Mouse (Mus musculus) embryonic facial prominence, embryonic 10.5 days (tissue): ENCODE measurements around the gene Sult6b2. TPM values are rescaled to one million over a fixed set of nuclear protein-coding genes. Genes with fewer than 3 reads are reported as not detected.

ENCODE experiments used
- DNase-seq: peaks from one replicate; pipeline ENCODE4 v3.0.0-alpha.2; 2017; ENCODE audit warnings: low spot score
- H3K27ac ChIP-seq: fragments of 300-500 bp; sonication (generic); replicated peaks from 2 replicates; pipeline ENCODE4 v1.5.1; 2016; ENCODE audit warnings: mild to moderate bottlenecking
- H3K27me3 ChIP-seq: fragments of 300-500 bp; sonication (generic); replicated peaks from 2 replicates; pipeline ENCODE4 v1.6.1; 2016; ENCODE audit warnings: low read depth, mild to moderate bottlenecking; ENCODE audit not compliant: poor library complexity, severe bottlenecking
- H3K36me3 ChIP-seq: fragments of 300-500 bp; sonication (generic); replicated peaks from 2 replicates; pipeline ENCODE4 v1.6.1; 2016; ENCODE audit warnings: mild to moderate bottlenecking, moderate library complexity
- H3K4me1 ChIP-seq: fragments of 300-500 bp; sonication (generic); 2 replicates; pipeline ENCODE4 v1.6.1; 2016
- H3K4me3 ChIP-seq: fragments of 300-500 bp; sonication (generic); 2 replicates; pipeline ENCODE4 v1.5.1; 2016; ENCODE audit warnings: mild to moderate bottlenecking, moderate library complexity
- H3K9me3 ChIP-seq: fragments of 300-500 bp; sonication (generic); 2 replicates; pipeline ENCODE4 v1.6.1; 2016; ENCODE audit warnings: mild to moderate bottlenecking
- WGBS: fragments of 180-500 bp; shearing (Covaris S2); methylation state at CpG from one replicate; pipeline ENCODE4 v1.1.7; 2016; 5-methylcytosine and 5-hydroxymethylcytosine counted together
- polyA plus RNA-seq: library from polyadenylated mRNA; unstranded; fragments of >200 nt; fragmentation: Nextera tagmentation; extraction: Ambion mirVana; gene quantifications from 2 replicates; pipeline ENCODE4 v1.2.1, GENCODE M21; 2016

Gene Sult6b2
- polyA plus RNA-seq, 1 experiment from 2014 or later = not detected

DNA sequence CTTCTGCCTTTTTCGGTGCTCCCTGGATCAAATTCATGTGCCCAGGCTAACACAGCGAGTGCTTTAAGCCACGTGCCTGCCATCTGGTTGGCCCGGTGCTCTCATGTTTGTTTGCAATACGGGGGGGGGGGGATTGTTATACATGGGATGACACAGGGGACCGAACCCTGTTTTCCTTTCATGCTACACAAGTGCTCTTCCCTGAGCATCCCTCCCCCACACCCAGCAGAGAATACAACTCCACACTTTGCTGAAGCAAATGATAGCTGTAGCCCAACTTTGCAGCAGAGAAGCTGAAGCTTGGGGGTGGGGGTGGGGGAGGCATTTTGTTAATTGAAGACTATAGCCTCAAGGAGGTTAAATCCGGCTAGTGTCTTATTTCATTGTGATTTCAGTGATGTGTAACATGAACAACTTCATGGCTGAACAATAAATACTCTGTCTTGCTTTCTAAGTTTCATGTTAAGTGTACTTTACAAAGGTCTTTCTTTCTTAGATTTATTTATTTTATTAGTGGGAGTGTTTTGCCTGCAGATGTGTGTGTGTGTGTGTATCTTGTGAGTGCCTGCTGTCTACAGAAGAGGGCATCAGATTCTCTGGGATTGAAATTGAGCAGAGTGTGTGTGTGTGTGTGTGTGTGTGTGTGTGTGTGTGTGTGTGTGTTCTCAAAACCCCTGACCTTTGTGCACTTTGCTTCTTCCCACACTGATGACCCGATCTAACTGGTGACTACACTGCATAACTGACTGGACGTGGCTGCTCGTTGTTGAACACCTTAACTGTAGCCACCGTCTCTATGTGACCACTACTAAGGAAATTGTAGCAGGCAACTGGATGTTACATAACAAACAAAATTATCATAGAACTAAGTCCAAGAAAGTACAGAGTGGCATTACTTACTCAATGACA, 1.4 kb downstream of the Sult6b2 start:
- 39% methylated on average over 11 of the region's 11 CpGs for WGBS
- DNase-seq = peak; percentile 50
- H3K27me3 ChIP-seq = peaks cover 8% of the 10 kb centered on the region; the same call in 1 of the 2 replicates

DNA sequence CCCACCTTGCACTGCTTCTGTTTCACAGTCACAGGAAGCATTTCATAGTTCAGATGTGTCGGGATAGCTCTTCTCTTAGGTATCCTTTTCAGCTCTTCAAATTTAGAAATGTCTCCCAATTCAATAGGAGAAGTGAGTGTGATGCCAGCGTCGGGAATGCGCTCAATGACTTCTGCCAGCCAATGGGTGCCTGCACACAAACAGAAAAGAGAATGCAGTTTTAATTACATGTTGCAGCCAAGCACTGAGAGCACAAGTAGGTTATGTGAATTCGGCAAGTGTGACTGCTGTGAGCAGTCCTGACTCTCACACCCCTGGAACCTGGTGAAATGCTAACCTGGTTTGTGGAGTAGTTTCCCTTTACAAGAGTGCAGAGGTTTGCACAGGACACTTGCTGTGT, 2.6 kb downstream of the Sult6b2 start:
- H3K4me3 ChIP-seq = no peak overlapping the region
- 79% methylated on average over 5 of the region's 5 CpGs for WGBS
- H3K27me3 ChIP-seq = peaks cover 8% of the 10 kb centered on the region; the same call in 1 of the 2 replicates
- no peak for DNase-seq
- H3K27ac ChIP-seq = no peak overlapping the region; the same call in 1 of the 2 replicates
- H3K4me1 ChIP-seq = peaks cover 20% of the 10 kb centered on the region
- H3K9me3 ChIP-seq = no peaks in the 10 kb centered on the region
- no peaks in the 10 kb centered on the region for H3K36me3 ChIP-seq

More for the DNA sequence above, 1.4 kb downstream of the Sult6b2 start:
- H3K36me3 ChIP-seq = no peaks in the 10 kb centered on the region
- H3K4me3 ChIP-seq = no peak overlapping the region
- H3K9me3 ChIP-seq = no peaks in the 10 kb centered on the region
- peak overlapping the region; percentile 51 for H3K27ac ChIP-seq
- peaks cover 20% of the 10 kb centered on the region for H3K4me1 ChIP-seq

DNA sequence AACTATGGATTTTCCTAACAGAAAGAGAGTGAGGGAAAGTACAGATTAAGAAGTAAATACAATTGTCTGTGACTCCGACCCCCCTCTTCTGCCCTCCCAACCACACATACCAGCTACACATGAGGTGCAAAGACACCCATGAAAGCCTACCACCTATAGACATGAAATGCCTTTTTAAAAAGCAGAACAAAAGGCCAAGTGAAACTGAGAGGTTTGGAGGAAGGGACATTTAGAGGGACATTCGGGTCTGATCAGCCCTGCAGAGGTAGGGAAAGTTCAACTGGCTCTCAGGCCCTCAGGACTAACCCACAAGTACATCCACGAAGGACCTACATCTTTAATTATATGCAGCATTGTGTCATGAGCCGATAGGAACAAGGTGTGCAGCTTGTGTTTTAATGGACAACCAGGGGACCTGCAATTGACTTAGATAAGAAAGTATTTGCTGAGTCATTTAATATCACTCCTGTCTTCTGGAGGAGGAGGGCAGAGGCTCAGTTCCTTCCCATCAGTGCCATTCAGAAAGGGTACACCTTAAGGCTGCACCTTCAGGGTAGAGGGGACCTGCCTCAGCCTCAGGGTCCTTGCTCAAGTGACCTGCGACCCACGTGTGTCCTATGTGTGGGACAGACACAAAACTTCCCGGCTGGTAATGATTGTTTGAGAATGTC, 4.5 kb downstream of the Sult6b2 start:
- H3K4me1 ChIP-seq = peaks cover 20% of the 10 kb centered on the region
- peaks cover 8% of the 10 kb centered on the region; the same call in 1 of the 2 replicates for H3K27me3 ChIP-seq
- no peaks in the 10 kb centered on the region for H3K36me3 ChIP-seq
- H3K27ac ChIP-seq = no peak overlapping the region
- H3K4me3 ChIP-seq = no peak overlapping the region
- no peaks in the 10 kb centered on the region for H3K9me3 ChIP-seq
- no peak for DNase-seq
- WGBS = 73% methylated on average over 7 of the region's 7 CpGs

DNA sequence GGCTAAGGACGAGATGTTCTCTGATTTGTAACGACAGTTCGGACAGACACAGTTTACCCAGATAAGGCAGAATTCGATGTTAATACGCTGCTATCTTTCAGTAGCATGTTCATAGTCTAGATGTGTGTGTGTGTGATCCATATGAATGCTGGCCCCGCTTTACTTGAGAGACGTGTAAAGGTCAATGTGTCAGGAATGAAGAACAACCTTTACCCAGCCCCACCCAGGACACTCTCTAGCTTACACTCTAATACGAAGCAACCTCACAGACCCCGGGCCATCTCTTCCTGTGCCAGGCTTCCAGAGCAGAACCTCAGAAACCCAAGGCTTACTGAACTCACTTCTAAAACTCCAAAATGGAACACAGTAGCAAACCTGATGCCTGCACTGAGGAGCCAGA, 5.5 kb downstream of the Sult6b2 start:
- Histone ChIP-seq H3K36me3 (no peaks in the 10 kb centered on the region), H3K4me1 (peaks cover 20% of the 10 kb centered on the region), H3K27me3 (peaks cover 8% of the 10 kb centered on the region; the same call in 1 of the 2 replicates), H3K27ac (no peak overlapping the region), H3K4me3 (no peak overlapping the region), H3K9me3 (no peaks in the 10 kb centered on the region)
- WGBS = 86% methylated on average over 9 of the region's 9 CpGs
- no peak for DNase-seq

DNA sequence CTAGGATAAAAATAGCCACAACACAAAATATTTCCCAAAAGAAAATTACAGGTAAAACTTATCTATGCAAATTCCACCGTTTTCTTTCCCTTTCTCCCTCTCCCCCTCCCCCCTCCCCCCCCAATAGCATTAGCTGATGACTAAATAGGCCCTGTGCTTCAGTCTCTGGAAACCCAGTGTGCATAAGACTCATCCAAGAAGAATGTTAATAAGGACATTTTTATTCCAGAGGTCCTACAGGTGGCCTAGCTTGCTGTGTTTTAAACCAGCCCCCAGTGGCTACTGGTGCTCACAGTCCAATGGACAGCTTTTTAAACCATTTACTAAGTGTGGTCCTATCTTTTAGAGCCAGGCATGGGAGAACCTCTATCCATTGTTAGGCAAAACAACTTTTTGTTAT, 6.3 kb downstream of the Sult6b2 start:
- H3K4me1 ChIP-seq = peaks cover 25% of the 10 kb centered on the region
- no peaks in the 10 kb centered on the region for H3K36me3 ChIP-seq
- WGBS = 75% methylated on average over 1 of the region's 1 CpGs
- H3K27ac ChIP-seq = no peak overlapping the region
- H3K9me3 ChIP-seq = no peaks in the 10 kb centered on the region
- no peak for DNase-seq
- H3K27me3 ChIP-seq = peaks cover 12% of the 10 kb centered on the region; the same call in 1 of the 2 replicates
- H3K4me3 ChIP-seq = no peak overlapping the region

DNA sequence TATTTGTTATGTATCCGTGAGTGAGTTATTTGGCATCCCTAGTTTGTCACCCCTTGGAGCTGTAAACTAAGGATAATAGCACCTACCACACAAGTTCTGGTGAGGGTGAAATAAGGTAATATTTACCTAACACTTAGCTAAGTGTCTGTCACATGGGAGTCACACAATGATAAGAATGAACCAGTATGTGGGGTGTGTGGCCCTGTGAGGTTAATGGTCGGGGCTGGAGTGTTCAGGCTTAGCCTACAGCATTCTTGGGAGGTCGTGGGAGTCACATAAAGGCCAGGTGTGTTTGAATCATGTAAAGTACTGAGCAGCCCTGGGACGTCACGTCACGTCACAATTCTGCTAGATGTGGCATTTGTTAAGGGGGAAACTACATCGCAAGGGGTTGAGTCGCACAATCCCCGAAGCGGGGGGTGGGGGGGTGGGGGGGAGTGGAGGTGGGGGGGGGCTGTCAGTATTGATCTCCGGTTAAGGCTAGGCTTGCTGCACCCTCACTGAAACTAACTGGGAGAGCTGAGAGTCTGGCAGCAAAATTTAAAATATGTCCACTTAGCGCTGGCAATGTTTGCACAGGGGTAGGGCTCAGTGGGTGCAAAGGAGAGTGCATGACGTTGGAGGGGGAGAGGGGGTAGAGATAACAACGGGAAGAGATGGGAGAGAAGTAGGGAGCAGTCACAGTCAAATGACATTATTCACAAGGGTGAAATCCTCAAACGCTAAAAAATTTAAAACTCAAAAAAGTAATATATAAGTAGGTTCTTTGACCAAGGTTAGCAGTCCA, 8.5 kb downstream of the Sult6b2 start:
- H3K27me3 ChIP-seq = 0 out of 2 replicates have a peak, but pooled peaks cover 5% of the 10 kb centered on the region
- DNase-seq = no peak
- 81% methylated on average over 15 of the region's 15 CpGs for WGBS
- no peak overlapping the region for H3K27ac ChIP-seq
- H3K9me3 ChIP-seq = no peaks in the 10 kb centered on the region
- peaks cover 16% of the 10 kb centered on the region for H3K4me1 ChIP-seq
- H3K4me3 ChIP-seq = no peak overlapping the region
- H3K36me3 ChIP-seq = no peaks in the 10 kb centered on the region

DNA sequence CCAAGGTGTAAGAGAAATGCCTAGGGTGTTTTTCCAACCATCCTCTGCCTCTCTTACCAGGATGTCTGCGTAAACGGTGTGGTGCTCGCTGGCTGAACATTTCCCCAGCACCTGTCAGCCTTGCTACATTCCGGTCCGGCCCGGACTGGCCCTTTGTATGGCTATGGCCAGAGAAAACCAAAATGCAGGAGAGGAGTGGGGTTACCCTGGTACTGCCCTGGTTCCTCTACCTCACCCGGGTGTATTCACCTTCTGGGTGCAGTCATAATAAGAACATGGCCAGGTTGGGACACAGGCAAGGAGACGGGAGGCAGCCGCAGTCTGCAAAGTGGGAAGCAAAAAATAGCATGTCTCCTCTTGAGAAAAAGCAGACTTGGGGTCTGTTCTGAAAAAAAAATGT, 9.2 kb downstream of the Sult6b2 start:
- Histone ChIP-seq H3K9me3 (no peaks in the 10 kb centered on the region), H3K36me3 (no peaks in the 10 kb centered on the region), H3K4me1 (peaks cover 16% of the 10 kb centered on the region), H3K27ac (no peak overlapping the region), H3K27me3 (0 out of 2 replicates have a peak, but pooled peaks cover 5% of the 10 kb centered on the region), H3K4me3 (no peak overlapping the region)
- DNase-seq = no peak
- WGBS = 91% methylated on average over 9 of the region's 9 CpGs

DNA sequence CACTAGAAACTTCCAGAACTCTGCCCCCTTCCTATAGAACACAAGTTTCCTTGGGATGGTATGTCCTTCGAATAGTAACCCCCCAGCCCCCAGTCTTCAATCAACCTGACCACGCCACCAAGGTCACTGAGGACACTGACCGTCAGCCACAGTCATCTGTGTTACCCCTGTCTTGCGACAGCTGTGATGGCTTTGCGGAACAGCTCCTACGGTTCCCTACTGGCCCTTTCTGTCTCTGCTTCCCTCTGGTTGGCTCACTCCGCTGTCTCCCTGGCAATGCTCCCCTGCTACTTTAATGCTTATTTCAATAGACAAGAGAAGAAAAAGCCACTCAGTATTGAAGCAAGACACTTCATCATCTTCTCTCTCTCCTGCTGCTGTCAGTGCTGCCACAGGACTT, 10.8 kb downstream of the Sult6b2 start:
- 0 out of 2 replicates have a peak, but pooled peaks cover 5% of the 10 kb centered on the region for H3K27me3 ChIP-seq
- no peak for DNase-seq
- no peaks in the 10 kb centered on the region for H3K9me3 ChIP-seq
- H3K36me3 ChIP-seq = no peaks in the 10 kb centered on the region
- H3K27ac ChIP-seq = no peak overlapping the region
- H3K4me1 ChIP-seq = peaks cover 16% of the 10 kb centered on the region
- H3K4me3 ChIP-seq = no peak overlapping the region
- WGBS = 48% methylated on average over 7 of the region's 7 CpGs

DNA sequence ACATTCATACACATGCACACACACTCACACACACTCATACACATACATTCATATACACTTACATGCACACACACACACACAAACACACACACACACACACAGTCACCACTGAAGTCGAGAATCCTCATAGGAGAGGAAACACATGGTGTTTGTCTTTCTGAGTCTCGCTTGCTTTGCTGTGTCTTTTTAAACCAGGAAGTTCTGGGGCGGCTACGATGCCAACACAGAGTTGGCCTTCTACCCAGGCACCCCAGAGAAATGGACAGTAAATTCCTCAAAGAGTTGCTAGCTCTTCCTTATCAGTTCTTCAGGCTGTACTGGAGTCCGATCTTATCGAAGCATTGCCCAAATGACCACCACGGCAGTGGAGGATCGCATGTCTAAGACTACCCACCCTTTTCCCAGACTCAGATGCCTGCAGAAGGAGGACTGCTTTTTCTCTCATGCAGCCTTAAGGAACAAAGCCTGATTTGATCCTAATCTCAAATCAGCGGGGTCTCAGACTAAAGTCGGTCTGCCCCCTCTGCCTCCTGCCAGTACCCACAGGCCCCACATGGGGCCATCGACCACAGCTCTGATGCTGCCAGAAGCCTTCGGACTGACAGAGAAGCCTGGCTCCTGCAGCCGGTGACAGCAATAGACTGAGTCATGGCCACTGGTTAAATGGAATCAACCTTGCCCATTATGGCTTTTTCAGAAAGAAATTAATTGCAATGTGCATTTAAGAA, 11.9 kb downstream of the Sult6b2 start:
- H3K27ac ChIP-seq = 0 out of 2 replicates have a peak overlapping the region, but pooled peaks have one; percentile 10
- WGBS = 51% methylated on average over 13 of the region's 13 CpGs
- H3K27me3 ChIP-seq = 0 out of 2 replicates have a peak, but pooled peaks cover 5% of the 10 kb centered on the region

DNA sequence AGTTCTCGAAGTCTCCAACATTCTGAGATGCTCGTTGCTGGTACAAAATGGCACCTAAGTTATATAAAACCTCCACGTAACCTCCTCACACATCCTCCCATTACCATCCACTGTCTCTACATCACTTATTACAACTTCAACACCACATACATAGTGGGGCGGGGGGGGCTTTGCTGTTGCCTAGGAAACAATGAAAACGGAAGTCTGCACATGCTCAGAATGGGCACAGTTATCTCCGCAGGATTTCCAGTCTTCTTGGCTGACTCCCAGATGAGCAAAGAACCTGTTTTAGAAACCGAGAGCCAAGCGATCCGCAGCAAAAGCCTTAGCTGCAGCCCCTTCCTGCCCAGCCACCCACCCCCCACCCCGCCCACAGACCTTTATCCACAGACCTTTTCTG, 14.6 kb downstream of the Sult6b2 start:
- no peak for DNase-seq

More for the DNA sequence above, 11.9 kb downstream of the Sult6b2 start:
- Histone ChIP-seq H3K36me3 (no peaks in the 10 kb centered on the region), H3K4me1 (peaks cover 16% of the 10 kb centered on the region), H3K4me3 (no peak overlapping the region), H3K9me3 (no peaks in the 10 kb centered on the region)
- DNase-seq = no peak

DNA sequence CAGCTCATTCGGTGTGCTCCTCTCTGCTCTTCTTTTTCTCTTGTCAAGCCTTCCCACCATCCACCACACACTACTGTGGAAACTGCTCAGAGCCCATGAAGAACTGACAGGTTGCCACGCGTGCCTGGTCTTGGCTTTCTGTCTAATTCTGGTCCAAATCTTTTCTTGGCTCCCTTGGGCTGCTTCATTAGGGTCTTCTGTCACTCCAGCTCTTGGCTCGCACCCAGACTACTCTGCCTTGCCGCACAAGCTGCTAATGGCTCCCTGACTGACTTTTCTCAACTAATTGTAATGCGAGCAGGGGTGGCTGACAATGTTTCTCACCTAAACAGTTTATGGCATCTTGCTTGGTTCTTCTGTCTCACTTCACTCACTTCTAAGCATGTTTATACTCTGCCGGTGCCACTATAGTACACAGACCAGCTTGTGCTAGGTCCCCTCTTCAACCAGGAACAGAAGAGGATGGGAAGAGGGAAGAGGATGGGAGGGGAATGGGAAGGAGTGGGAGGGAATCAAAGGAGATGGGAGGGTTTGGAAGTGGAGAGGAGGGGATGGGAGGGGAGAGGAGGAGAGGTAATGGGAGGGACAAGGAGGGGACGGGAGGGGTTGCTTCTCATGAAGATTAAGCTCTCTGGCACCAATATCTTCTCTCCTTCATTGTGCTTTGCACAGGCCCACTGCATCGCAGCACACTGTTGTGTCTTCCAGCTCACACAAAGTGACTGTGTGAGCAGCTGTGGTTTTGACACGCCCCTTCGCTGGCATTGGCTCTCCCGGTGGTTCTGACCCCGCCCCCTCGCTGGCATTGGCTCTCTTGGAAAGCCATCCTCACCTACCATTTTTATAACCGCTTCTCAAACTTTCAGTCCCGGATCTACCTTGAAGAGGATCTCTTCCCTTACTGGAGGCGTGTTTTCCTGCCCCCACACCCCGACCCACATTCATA, 16.0 kb downstream of the Sult6b2 start:
- Histone ChIP-seq H3K9me3 (no peaks in the 10 kb centered on the region), H3K4me3 (no peak overlapping the region), H3K27me3 (no peaks in the 10 kb centered on the region), H3K4me1 (peaks cover 10% of the 10 kb centered on the region), H3K36me3 (no peaks in the 10 kb centered on the region), H3K27ac (no peak overlapping the region)
- no peak for DNase-seq
- WGBS = 64% methylated on average over 18 of the region's 18 CpGs

More for the DNA sequence above, 14.6 kb downstream of the Sult6b2 start:
- H3K27me3 ChIP-seq = 0 out of 2 replicates have a peak, but pooled peaks cover 5% of the 10 kb centered on the region
- H3K4me1 ChIP-seq = peaks cover 16% of the 10 kb centered on the region
- H3K4me3 ChIP-seq = no peak overlapping the region
- no peaks in the 10 kb centered on the region for H3K36me3 ChIP-seq
- no peak overlapping the region for H3K27ac ChIP-seq
- H3K9me3 ChIP-seq = no peaks in the 10 kb centered on the region
- WGBS = 95% methylated on average over 10 of the region's 10 CpGs
